Mouse (Mus musculus): ENCODE data around the gene Rpp21. TPM values are rescaled to one million over a fixed set of nuclear protein-coding genes. Genes with fewer than 3 reads are reported as not detected.

The Rpp21 gene
- total and polyA plus RNA-seq, 3 experiments, result 22.5 to 53.8 (median 50.5) TPM

DNA sequence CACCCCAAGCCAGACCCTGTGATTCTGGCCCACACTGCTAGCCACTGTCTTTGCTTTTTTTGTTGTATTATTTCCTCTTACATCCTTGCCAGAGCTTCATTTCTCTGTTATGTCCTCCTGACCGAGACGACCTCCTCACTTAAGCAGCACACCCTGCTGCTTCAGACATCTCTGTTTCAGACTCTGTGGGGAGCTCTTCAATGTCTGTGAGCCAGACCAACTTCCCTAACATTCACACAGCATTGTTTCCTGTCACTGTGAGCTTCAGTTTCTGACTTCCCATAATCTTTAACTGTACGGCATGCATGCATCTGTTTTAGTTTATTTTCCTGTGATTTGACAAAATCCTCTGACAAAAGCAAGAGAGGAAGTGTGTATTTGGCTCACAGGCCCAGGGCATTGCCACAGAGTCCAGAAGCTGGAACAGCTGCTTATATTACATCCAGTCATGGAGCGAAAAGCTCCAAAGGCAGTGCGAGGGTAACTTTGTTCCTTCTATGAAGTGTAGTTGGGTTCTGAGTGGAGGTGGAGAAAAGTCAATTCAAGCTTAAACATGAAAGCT lies 39.2 kb downstream of the Rpp21 start:
- dilution Hi-C loops (cut with MboI; ENCODE audit: extremely low pct_ligation_motif_present, extremely low pct_unique_long_range_greater_than_20kb, low sequenced_read_pairs), result no loop called here
- Histone ChIP-seq H3K79me2 (replicated peaks; ENCODE audit: control insufficient read depth, extremely low read depth, insufficient read depth, poor library complexity, severe bottlenecking) (no peaks in the 10 kb centered on the region), H3K9ac (ENCODE audit: insufficient read depth, low read depth) (no peak overlapping the region), H3K27me3 (replicated peaks) (peaks cover 72% of the 10 kb centered on the region), H3K4me1 (ENCODE audit: control insufficient read depth in 1 of 2, insufficient read depth in 2 of 2) (no peaks in the 10 kb centered on the region), H3K27ac (ENCODE audit: insufficient read depth, low read depth) (no peak overlapping the region), H3K4me2 (ENCODE audit: insufficient read depth, low read depth, poor library complexity, severe bottlenecking) (no peak overlapping the region), H3K36me3 (replicated peaks in 1 of 2; ENCODE audit: control insufficient read depth in 1 of 2, insufficient read depth in 1 of 2, low read length in 1 of 2) (no peaks in the 10 kb centered on the region), H3K9me3 (replicated peaks; ENCODE audit: low read length) (no peaks in the 10 kb centered on the region), H3K4me3 (replicated peaks in 1 of 3; ENCODE audit: low read depth in 2 of 3, low read length in 2 of 3, poor library complexity in 1 of 3) (no peak overlapping the region)
- no peak for TF ChIP-seq CTCF (conservative IDR thresholded peaks at IDR 0.05 in 1 of 2, IDR thresholded peaks at IDR 0.05 in 1 of 2; ENCODE audit: low read depth in 2 of 2, low read length in 2 of 2)
- no peak for TF ChIP-seq ELF1 (IDR thresholded peaks at IDR 0.05; ENCODE audit: low read depth, low read length)
- TF ChIP-seq ZMIZ1 (IDR thresholded peaks at IDR 0.05; ENCODE audit: low read depth, low read length), result no peak
- TF ChIP-seq ZC3H11A (IDR thresholded peaks at IDR 0.05; ENCODE audit: low read depth, low read length), result no peak
- no peak for TF ChIP-seq CHD2 (IDR thresholded peaks at IDR 0.05; ENCODE audit: low read length)
- no peak for TF ChIP-seq ZNF384 (IDR thresholded peaks at IDR 0.05; ENCODE audit: low read depth, low read length)
- no peak for TF ChIP-seq ETS1 (conservative IDR thresholded peaks at IDR 0.05; ENCODE audit: low read depth, low read length)
- no peak for TF ChIP-seq TBP (conservative IDR thresholded peaks at IDR 0.05; ENCODE audit: low read depth, low read length)
- no peak for TF ChIP-seq TCF12 (IDR thresholded peaks at IDR 0.05; ENCODE audit: low read depth, low read length)
- no peak for TF ChIP-seq MYC (IDR thresholded peaks at IDR 0.05; ENCODE audit: low read depth, low read length)
- TF ChIP-seq MAX (IDR thresholded peaks at IDR 0.05; ENCODE audit: low read length), result no peak
- TF ChIP-seq PAX5 (IDR thresholded peaks at IDR 0.05; ENCODE audit: low read length), result no peak
- no peak for TF ChIP-seq POLR2AphosphoS2 (IDR thresholded peaks at IDR 0.05; ENCODE audit: low read depth, low read length)
- TF ChIP-seq JUN (IDR thresholded peaks at IDR 0.05; ENCODE audit: insufficient read depth, low read depth, low read length), result no peak
- in situ Hi-C loops (cut with MboI; ENCODE audit: low pct_ligation_motif_present, low pct_unique_long_range_greater_than_20kb, low sequenced_read_pairs), result no loop called here
- DNase-seq (ENCODE audit: extremely low read depth), result no peak

DNA sequence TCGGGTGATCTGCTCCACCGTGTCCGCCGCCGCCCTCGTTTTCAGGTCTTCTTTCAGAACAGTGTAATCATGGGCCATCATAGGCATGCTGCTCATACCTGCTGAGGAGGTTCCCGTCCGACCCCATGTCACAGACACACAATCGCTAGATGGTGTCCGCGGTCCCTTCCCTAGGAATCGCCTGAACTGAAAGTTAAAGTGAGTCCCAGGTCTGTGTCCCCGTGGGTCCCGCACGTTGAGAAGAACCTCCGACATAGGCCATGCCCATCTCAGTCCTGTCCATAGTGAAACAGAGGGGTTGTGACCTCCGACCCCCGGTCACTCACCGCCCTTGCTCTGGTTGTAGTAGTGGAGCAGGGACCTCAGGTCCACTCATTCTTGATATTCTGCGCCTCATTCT lies 42.3 kb downstream of the Rpp21 start:
- no peak for DNase-seq (ENCODE audit: extremely low read depth)
- peaks cover 4 to 5% of the 10 kb centered on the region in 2 experiments; a peak in 1 of 4 replicates for H3K4me1 ChIP-seq (ENCODE audit: control insufficient read depth in 1 of 2, insufficient read depth in 2 of 2)
- no peak overlapping the region for H3K4me2 ChIP-seq (ENCODE audit: insufficient read depth, low read depth, poor library complexity, severe bottlenecking)
- no peaks in the 10 kb centered on the region for H3K79me2 ChIP-seq (replicated peaks; ENCODE audit: control insufficient read depth, extremely low read depth, insufficient read depth, poor library complexity, severe bottlenecking)
- H3K4me3 ChIP-seq (replicated peaks in 1 of 3; ENCODE audit: low read depth in 2 of 3, low read length in 2 of 3, poor library complexity in 1 of 3), result no peak overlapping the region
- no peak overlapping the region for H3K9ac ChIP-seq (ENCODE audit: insufficient read depth, low read depth)
- H3K9me3 ChIP-seq (replicated peaks; ENCODE audit: low read length), result no peaks in the 10 kb centered on the region
- H3K36me3 ChIP-seq (replicated peaks in 1 of 2; ENCODE audit: control insufficient read depth in 1 of 2, insufficient read depth in 1 of 2, low read length in 1 of 2), result no peaks in the 10 kb centered on the region
- in situ Hi-C loops (cut with MboI; ENCODE audit: low pct_ligation_motif_present, low pct_unique_long_range_greater_than_20kb, low sequenced_read_pairs), result no loop called here
- peaks cover 85% of the 10 kb centered on the region for H3K27me3 ChIP-seq (replicated peaks)
- H3K27ac ChIP-seq (ENCODE audit: insufficient read depth, low read depth), result no peak overlapping the region
- dilution Hi-C loops (cut with MboI; ENCODE audit: extremely low pct_ligation_motif_present, extremely low pct_unique_long_range_greater_than_20kb, low sequenced_read_pairs), result no loop called here
- no peak for TF ChIP-seq GABPA (IDR thresholded peaks at IDR 0.05; ENCODE audit: insufficient replicate concordance, low read depth, low read length)
